Mouse (Mus musculus) hindbrain, postnatal 0 days (tissue): Measurements from ENCODE around the gene Epb41l5. TPM values are rescaled to one million over a fixed set of nuclear protein-coding genes. Genes with fewer than 3 reads are reported as not detected.

Source experiments
- ATAC-seq: fragments of 200-750 bp; cut with Nextera tagmentation; 2 replicates; pipeline ENCODE4 v1.8.0; 2017; ENCODE audit warnings: mild to moderate bottlenecking, moderate TSS enrichment, moderate library complexity
- DNase-seq: peaks from one replicate; pipeline ENCODE4 v3.0.0-alpha.2; 2015; ENCODE audit warnings: low spot score
- H3K27ac ChIP-seq: fragments of 300-500 bp; sonication (generic); 2 replicates; pipeline ENCODE4 v1.5.1; 2014; ENCODE audit warnings: mild to moderate bottlenecking
- H3K27me3 ChIP-seq: fragments of 300-500 bp; sonication (generic); 2 replicates; pipeline ENCODE4 v1.6.1; 2014; ENCODE audit warnings: low read length, mixed read lengths; ENCODE audit not compliant: insufficient read depth
- H3K36me3 ChIP-seq: fragments of 300-500 bp; sonication (generic); 2 replicates; pipeline ENCODE4 v1.6.1; 2014; ENCODE audit warnings: low read length, mixed read lengths; ENCODE audit not compliant: insufficient read depth
- H3K4me1 ChIP-seq: fragments of 300-500 bp; sonication (generic); 2 replicates; pipeline ENCODE4 v1.6.1; 2014; ENCODE audit warnings: antibody characterized with exemption, low read length, mixed read lengths; ENCODE audit not compliant: insufficient read depth
- H3K4me2 ChIP-seq: fragments of 300-500 bp; sonication (generic); 2 replicates; pipeline ENCODE4 v1.6.1; 2014; ENCODE audit warnings: low read depth, mild to moderate bottlenecking, low read length, moderate library complexity, mixed read lengths
- H3K4me3 ChIP-seq: fragments of 300-500 bp; sonication (generic); 2 replicates; pipeline ENCODE4 v1.5.1; 2014; ENCODE audit warnings: low read length
- H3K9ac ChIP-seq: fragments of 300-500 bp; sonication (generic); replicated peaks from 2 replicates; pipeline ENCODE4 v1.6.1; 2014; ENCODE audit warnings: mild to moderate bottlenecking, low read length, moderate library complexity, mixed read lengths
- H3K9me3 ChIP-seq: fragments of 300-500 bp; sonication (generic); 2 replicates; pipeline ENCODE4 v1.6.1; 2016; ENCODE audit warnings: low read length, mixed read lengths
- CTCF ChIP-seq: IDR thresholded peaks from 2 replicates; pipeline ENCODE4 v1.5.1; 2016; ENCODE audit warnings: antibody characterized with exemption, control low read depth, low read depth
- WGBS: fragments of 180-500 bp; shearing (Covaris S2); extraction: QIAGEN DNeasy Blood & Tissue Kit; methylation state at CpG from one replicate; pipeline ENCODE4 v1.1.7; 2014; 5-methylcytosine and 5-hydroxymethylcytosine counted together
- polyA plus RNA-seq: library from polyadenylated mRNA; unstranded; fragments of >200 nt; fragmentation: Nextera tagmentation; extraction: Ambion mirVana; gene quantifications from 2 replicates; pipeline ENCODE4 v1.2.1, GENCODE M21; 2015
- total RNA-seq: library from RNA; depleted of rRNA; stranded (reverse); fragments of >200 nt; gene quantifications from 2 replicates; pipeline ENCODE4 v1.2.3, GENCODE M21; 2014

The Epb41l5 gene
- total and polyA plus RNA-seq, 2 experiments from 2014 or later, result 11.6 to 13.0 TPM

- peak; percentile 99 for ATAC-seq
- Histone ChIP-seq H3K9ac (peak within 1 kb of the TSS; percentile 70), H3K36me3 (no peaks in the 10 kb centered on the region), H3K9me3 (no peaks in the 10 kb centered on the region), H3K4me3 (peak within 1 kb of the TSS; percentile 72), H3K27ac (peak within 1 kb of the TSS; percentile 71), H3K4me2 (peak within 1 kb of the TSS; percentile 83), H3K27me3 (no peaks in the 10 kb centered on the region), H3K4me1 (peaks cover 7% of the 10 kb centered on the region)
- no peak for TF ChIP-seq CTCF
- DNase-seq, result peak; percentile 96
- WGBS, result under 1% methylated on average over 51 of the region's 57 CpGs
Observed at GRCm38 (mm10) chr1:119504260-119505062, 144.3 kb downstream of the Epb41l5 start, which contains the start of gene Ralb. Gene Ralb (minus strand): TSS chr1:119504794.

GRCm38 (mm10) chr1:119503808-119504207 is 145.0 kb downstream of the Epb41l5 start:
- Histone ChIP-seq H3K27ac (peak overlapping the region; percentile 71; the same call in 1 of the 2 replicates), H3K27me3 (no peaks in the 10 kb centered on the region), H3K9me3 (no peaks in the 10 kb centered on the region), H3K9ac (peak overlapping the region; percentile 70), H3K4me3 (peak overlapping the region; percentile 72), H3K36me3 (no peaks in the 10 kb centered on the region), H3K4me1 (peaks cover 7% of the 10 kb centered on the region), H3K4me2 (peak overlapping the region; percentile 83)
- WGBS, result 20% methylated on average over 5 of the region's 5 CpGs
- no peak for TF ChIP-seq CTCF
- DNase-seq (no peak), ATAC-seq (no peak)

GRCm38 (mm10) chr1:119503181-119503580 is 145.6 kb downstream of the Epb41l5 start:
- peak overlapping the region; percentile 83 for H3K4me2 ChIP-seq
- 72% methylated on average over 3 of the region's 3 CpGs for WGBS
- no peak for DNase-seq
- H3K9ac ChIP-seq, result peak overlapping the region; percentile 70; the same call in 1 of the 2 replicates
- no peak for TF ChIP-seq CTCF
- H3K4me3 ChIP-seq, result peak overlapping the region; percentile 72
- no peaks in the 10 kb centered on the region for H3K27me3 ChIP-seq
- ATAC-seq, result no peak
- no peaks in the 10 kb centered on the region for H3K36me3 ChIP-seq
- H3K9me3 ChIP-seq, result no peaks in the 10 kb centered on the region
- no peak overlapping the region; the same call in 1 of the 2 replicates for H3K27ac ChIP-seq
- H3K4me1 ChIP-seq, result peaks cover 7% of the 10 kb centered on the region

- H3K36me3 ChIP-seq, result no peaks in the 10 kb centered on the region
Observed at GRCm38 (mm10) chr1:119502729-119503128, 146.1 kb downstream of the Epb41l5 start.

GRCm38 (mm10) chr1:119501881-119502280 is 146.9 kb downstream of the Epb41l5 start:
- ATAC-seq (no peak), DNase-seq (no peak)
- Histone ChIP-seq H3K4me1 (peaks cover 7% of the 10 kb centered on the region), H3K9ac (no peak overlapping the region), H3K27ac (no peak overlapping the region), H3K36me3 (no peaks in the 10 kb centered on the region), H3K9me3 (no peaks in the 10 kb centered on the region), H3K4me3 (no peak overlapping the region), H3K4me2 (no peak overlapping the region), H3K27me3 (no peaks in the 10 kb centered on the region)
- no peak for TF ChIP-seq CTCF
- WGBS, result 74% methylated on average over 8 of the region's 8 CpGs

More at GRCm38 (mm10) chr1:119502729-119503128, 146.1 kb downstream of the Epb41l5 start:
- H3K4me3 ChIP-seq, result 0 out of 2 replicates have a peak overlapping the region, but pooled peaks have one; percentile 72
- DNase-seq (no peak), ATAC-seq (no peak)
- H3K27me3 ChIP-seq, result no peaks in the 10 kb centered on the region
- no peaks in the 10 kb centered on the region for H3K9me3 ChIP-seq
- WGBS, result 85% methylated on average over 11 of the region's 11 CpGs
- no peak for TF ChIP-seq CTCF
- peak overlapping the region; percentile 83 for H3K4me2 ChIP-seq
- no peak overlapping the region; the same call in 1 of the 2 replicates for H3K27ac ChIP-seq
- peaks cover 7% of the 10 kb centered on the region for H3K4me1 ChIP-seq
- H3K9ac ChIP-seq, result no peak overlapping the region

GRCm38 (mm10) chr1:119499456-119499855 is 149.3 kb downstream of the Epb41l5 start:
- Histone ChIP-seq H3K36me3 (no peaks in the 10 kb centered on the region), H3K4me3 (no peak overlapping the region), H3K4me1 (peaks cover 15% of the 10 kb centered on the region; the same call in 1 of the 2 replicates), H3K27me3 (no peaks in the 10 kb centered on the region), H3K9me3 (no peaks in the 10 kb centered on the region), H3K9ac (no peak overlapping the region), H3K4me2 (no peak overlapping the region), H3K27ac (no peak overlapping the region)
- no peak for ATAC-seq
- no peak for DNase-seq
- TF ChIP-seq CTCF, result no peak
- 92% methylated on average over 10 of the region's 10 CpGs for WGBS
